Mouse (Mus musculus) small intestine, adult 2 months (tissue): ENCODE data around the gene Ugt1a5.

Experiments
- CTCF ChIP-seq: fragments of 200-500 bp; IDR thresholded peaks from 2 replicates; pipeline ENCODE4 v1.5.1; 2012; ENCODE audit warnings: low read depth, mild to moderate bottlenecking, control low read depth, inconsistent platforms, low read length, moderate library complexity, mixed read lengths; ENCODE audit not compliant: insufficient replicate concordance, insufficient read length; ENCODE audit errors: extremely low read depth
- POLR2A ChIP-seq: fragments of 200-500 bp; IDR thresholded peaks from 2 replicates; pipeline ENCODE4 v1.6.1; 2012; ENCODE audit warnings: low read depth, mild to moderate bottlenecking, control low read depth, inconsistent platforms, low read length, moderate library complexity

- no peak for TF ChIP-seq POLR2A
- TF ChIP-seq CTCF, result no peak
These were observed 93.2 kb downstream of the Ugt1a5 start for GRCm38 (mm10) chr1:88258881-88259642.
